Mouse (Mus musculus) megakaryocyte-erythroid progenitor cell, adult 5-6 weeks (primary cell): ENCODE measurements at regions not wholly inside any gene's neighbourhood (a gene's known extent, or its start where the extent isn't known, plus 50 kb on each side); places are given as distances from the start of the nearest gene placed in this dataset.

Source experiments
- ATAC-seq: replicated peaks from 2 replicates; pipeline ENCODE4 v1.8.0; 2016; ENCODE audit warnings: mild to moderate bottlenecking, inconsistent platforms; ENCODE audit not compliant: severe bottlenecking, poor library complexity, low FRiP score, low TSS enrichment

DNA sequence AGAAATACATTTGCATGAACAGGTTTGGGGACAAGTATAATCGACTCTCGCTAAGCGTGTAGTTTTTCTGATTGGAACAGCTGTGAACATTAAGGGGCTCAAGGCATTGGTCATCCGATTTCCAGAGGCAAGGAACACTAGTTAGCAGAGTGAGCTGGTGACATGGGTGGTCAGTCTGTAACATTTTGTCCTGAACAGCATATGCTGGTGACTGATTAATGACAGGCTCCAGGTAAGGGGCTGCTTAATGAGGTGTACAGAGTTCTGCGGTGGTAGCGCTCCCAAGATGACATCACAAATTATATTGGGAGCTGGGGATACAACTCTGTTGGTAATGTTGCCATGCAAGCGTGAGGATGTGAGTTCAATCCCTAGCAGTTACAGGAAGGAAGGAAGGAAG lies 266.3 kb upstream of the Castor2 start:
- ATAC-seq = no peak

DNA sequence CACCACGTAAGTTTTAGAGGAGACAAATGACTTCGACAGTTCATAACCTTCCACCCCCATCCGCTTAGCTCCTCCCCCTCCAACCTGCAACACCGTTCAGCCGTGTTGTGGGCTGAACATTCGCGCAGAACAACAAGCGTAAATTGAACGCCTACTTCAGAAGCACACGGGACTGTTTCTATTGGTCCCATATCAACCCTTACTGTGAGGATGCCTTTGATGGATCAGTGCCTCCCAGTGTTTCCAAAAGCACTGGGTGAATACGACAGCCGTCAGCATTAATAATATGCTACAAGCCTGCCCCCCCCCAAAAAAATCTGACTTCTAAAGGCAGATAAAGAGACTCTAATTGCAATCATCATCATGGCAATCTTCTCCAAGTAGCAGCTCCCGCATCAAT lies 271.3 kb upstream of the Castor2 start:
- no peak for ATAC-seq

DNA sequence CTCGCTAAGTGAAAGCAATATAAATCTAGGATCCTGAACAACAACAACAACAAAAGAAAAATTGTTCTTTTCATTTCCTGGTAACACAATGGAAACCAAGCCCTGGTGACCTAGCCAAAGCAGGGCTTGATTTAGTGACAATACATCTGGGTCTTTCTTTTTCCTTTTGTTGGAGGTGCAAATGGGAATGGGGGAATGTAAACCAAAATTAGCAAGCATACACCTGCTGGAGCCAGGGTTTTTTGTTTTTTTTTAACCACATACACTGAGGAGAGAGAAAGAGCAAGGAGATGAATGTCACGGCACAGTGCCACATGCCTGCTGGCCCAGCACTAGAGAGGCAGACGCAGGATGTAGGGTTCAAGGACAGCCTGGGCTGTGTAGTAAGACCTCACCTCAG lies 275.6 kb upstream of the Castor2 start:
- ATAC-seq = no peak

DNA sequence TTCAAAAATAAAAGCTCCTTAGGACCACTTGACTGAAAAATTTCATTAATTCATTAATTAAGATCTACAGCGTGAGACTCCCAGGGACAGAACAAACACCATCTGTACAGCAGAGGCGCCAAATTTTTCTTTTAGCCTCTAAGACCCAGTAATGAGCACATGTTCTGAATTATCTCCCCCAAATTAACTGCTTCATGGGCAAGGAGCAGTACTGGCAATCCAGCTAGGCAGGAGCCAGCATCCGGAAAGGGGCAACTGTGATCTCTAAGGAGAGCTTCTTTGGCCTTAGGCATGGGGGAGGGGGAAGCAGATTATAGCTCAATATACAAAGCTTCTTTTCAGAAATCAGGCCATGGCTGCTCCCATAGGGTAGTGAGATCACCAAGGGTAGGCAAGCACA lies 278.2 kb upstream of the Castor2 start:
- ATAC-seq = no peak

DNA sequence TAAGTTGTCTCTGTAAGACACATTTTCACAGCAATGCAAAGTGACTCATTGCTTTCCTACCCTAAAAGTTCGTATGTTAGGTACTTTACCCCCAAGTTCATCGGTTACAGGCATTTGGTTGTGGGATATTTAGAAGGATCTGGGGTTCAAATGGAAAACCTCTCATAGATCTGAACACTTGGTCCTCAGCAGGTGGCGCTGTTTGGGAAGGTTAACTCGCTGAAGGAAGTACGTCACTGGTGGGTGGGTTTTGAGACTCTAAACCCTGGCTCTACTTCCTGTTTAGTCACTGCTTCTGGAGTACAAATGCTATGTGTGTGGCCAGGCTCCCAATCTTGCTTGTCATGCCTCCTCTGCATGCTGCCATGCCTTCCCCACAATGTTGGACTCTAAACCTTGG lies 284.0 kb upstream of the Castor2 start:
- no peak for ATAC-seq

DNA sequence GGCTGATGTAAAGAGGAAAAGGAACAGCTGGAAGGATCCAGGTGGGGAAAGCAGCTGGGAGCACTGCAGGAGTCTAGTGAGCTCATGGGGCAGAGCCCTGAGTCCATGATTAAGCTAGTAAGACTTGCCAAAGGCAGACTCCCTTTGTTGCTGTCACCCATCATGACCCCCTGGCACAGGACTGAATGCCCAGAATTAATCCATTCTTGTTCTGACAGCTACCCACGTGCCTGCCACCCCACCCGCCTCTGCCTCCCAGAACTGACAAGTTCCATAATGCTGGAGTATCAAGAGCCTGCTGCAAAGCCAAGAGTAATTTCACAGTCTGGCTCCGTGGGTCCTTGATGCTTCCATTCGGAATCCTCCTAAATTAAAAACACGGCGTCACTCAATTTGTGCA lies 285.1 kb upstream of the Castor2 start:
- ATAC-seq = no peak

DNA sequence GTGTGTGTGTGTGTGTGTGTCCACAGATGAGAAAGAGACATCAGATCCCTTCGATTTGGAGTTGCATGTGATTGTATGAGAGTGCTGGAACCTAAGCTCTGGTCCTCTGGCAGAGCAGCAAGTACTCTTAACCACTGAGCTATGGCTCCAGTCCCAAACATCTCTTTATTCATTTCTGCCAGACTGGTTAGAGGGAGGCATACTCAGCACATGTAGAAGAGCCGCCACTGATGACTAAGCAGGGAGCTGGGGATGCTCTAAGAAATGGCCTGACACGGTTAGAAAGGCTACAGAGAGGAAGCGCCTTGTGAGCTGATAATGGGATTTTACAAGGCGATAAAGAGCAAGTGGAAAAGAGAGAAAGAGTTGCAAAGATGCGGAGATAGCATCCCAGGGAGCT lies 287.3 kb upstream of the Castor2 start:
- ATAC-seq = no peak

DNA sequence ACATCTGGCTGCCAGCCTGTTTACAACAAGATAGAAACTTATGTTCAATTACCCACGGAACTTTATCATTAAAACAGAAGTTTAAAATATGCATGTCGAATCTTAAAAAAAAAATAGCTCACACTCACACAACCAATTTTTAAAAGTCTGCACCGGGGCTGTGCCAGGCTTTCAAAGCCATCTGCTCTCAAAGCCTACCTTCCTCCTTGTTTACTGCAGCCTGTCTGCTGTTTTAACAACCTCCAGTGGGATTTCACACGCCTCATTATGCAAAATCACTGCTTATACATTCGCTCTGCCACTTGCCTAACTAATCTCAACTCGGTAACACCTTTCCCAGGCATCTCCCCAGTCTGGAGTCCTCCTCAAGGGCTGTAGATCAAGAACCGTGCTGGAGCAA lies 292.6 kb upstream of the Castor2 start:
- ATAC-seq = no peak

DNA sequence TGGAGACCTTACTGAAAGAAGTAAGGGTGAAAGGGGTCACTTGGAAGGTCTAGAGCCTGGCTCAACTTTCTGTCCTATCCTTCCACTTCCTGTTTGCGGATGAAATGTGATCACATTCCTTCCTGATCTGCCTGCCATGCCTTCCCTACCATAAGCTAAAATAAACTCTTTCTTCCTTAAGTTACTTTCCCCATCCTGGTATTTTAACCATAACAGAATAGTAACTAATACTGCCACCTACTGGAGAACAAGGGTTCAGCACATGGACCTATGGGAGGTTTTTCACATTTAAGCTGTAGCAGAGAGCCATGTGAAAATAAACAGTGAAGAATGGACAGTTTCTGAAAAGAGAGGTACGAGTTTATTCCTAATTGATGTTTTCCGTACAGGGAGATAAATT lies 297.5 kb upstream of the Castor2 start:
- ATAC-seq = 0 out of 2 replicates have a peak, but pooled peaks have one; percentile 71

DNA sequence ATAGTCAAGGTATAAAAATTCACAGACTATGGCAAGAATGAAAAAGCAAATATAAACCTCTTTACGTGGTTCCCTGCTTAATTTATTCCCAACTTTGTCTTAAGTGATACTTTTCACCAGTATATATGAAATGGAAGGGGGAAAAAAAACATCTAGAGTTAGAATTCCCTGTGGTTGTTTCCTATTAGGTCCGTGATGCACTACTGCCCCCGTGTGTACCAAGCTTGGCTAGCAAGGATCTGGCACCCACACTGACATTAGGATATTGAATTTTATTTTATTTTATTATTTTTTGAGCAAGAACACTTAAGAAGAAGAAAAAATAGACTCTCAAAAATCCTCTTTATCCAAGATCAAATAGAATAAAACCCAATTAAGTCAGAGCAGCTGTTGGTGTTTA lies 303.9 kb upstream of the Castor2 start:
- no peak for ATAC-seq

DNA sequence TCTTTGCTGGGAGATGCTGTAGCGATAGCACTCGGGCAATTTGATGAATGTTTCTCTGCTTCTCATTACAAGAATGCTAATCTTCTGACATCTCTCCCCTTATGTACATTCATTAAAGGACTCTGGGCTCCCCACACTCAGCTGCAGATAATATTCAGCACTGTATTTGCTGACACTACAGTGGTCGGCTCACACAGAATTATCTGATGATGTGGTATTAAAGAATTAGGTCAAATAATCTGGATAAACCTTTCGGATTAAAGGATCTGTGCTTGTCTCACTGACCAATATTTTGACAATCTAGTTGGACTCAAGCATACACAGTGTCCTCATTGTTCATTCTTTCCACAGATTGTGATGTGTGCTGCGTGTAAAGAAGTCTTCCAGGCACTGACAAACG lies 308.8 kb upstream of the Castor2 start:
- ATAC-seq = no peak

DNA sequence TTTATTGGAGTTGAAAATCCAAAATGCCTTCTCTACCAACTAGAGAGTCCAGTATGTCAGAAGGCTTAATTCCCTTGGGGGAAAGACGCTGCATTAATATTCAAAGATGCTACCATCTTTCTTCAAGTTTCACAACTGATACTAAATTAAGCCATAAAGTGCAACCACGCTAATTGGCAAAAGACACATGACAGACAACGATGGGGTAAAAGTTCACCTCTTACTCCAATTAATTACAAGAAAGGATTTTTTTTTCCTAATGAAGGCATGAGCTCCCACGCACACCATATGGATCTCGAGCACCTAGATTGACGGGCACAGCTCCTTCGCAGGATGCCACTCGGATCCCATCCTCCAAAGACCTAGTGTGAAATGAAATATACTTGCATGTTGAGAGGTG lies 311.5 kb upstream of the Castor2 start:
- no peak for ATAC-seq

DNA sequence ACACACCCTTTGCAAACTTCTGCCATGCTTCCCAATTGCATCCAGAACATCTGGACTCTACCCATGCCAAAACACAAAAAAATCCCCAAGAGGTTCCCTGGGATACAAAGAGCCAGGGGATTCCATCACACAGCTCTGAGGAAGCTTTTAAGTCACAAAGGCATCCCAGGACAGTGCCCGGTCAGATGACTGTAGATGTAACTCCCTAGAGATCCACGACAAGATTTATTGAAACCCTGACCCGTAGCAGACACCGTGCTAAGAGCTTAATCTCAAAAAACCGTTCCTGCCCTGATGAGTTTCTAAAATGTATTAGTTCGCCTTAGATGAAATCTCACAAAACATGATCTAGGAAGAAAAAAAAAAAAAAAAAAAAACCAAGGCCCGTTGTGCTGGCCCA lies 312.0 kb upstream of the Castor2 start:
- ATAC-seq = no peak

DNA sequence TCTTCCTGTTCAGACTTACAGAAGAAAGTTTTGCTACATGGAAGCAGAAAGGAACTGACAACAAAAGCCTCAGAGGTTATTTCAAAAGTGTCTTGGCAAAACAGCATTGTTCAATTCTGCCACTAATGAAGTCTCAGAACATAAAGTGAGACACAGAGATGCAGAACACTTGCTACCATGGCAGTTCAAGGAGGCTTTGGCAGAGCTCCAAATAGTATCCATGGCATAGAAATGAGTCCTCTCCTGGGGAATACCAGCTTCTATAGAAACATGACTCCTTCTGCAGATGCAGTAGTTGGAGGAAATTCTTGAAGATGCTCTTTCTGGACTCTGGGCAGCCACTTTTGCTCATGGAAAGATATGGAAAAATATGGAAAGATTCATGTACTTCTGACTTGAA lies 322.9 kb upstream of the Castor2 start:
- ATAC-seq = no peak

DNA sequence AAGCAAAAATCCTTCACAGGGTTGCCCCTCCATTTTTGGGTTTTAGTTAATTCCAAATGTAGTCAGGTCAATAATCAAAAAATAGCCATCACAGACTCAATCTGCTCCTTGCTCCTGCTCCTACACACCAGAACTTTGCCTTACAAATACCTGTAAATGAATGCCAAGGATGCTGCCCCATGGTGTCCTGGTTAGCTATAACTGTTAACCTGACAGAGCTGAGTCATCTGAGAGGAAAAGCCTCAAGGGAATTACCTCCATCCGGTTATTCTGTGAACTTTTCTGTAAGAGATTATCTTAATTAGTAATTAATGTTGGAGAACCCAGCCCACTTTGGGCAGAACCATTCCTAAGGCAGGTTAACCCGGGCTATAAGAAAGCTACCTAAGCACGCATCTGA lies 325.4 kb upstream of the Castor2 start:
- ATAC-seq = no peak

DNA sequence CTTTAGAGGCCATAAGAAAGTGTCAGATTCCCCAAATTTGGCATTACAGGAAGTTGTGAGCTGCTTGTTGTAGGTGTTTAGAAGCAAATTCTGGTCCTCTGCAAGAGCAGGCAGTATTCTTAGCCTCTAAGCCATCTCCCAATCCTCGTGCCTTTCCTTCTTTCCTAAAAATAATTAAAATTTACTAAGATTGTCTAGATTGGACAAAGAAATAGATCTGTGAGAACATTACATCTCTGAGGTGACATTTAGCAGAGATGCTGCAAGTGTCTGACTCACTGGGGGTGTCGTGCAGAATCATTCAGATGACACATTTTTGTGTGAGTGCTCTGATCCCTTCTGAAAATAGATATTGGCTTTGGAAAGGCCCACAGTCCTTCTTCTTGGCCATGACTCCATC lies 330.7 kb upstream of the Castor2 start:
- ATAC-seq = no peak

DNA sequence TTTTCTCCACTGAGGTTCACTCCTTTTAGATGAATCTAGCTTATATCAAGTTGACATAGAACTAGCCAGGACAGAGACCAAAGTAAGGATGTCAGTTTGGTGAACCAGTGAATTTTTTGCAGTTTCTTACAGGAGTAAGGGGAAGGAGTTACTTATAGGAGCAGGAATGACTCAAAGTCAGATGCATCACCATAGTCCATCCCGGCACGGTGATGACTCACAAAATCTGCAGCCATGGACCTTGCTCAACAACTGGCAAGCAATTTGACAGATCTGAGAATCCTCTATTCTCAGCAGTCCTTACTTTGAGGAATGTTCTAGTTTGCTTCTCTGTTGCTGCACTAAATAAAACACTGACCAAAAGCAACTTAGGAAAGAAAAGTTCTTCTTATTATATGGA lies 341.7 kb upstream of the Castor2 start:
- no peak for ATAC-seq

DNA sequence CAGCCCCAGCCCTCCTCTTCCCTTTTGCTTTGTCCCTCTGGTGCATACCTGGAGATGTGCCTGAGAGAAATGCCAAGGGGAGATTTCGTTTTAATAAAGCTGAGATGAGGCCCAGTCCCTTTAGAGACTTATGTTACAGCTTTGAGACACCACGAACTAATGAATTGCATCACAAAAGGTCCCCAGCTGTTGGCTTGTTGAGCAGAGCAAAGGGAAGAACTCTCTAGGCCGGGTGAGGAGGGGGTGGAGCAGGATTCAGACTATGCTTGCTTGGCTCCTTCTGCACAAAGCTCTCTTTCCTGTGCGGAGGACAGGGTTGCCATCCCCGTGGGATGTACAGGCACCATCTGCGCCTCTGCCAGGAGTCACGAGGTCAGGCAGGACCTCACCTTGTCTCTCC lies 345.3 kb upstream of the Castor2 start:
- ATAC-seq = no peak

DNA sequence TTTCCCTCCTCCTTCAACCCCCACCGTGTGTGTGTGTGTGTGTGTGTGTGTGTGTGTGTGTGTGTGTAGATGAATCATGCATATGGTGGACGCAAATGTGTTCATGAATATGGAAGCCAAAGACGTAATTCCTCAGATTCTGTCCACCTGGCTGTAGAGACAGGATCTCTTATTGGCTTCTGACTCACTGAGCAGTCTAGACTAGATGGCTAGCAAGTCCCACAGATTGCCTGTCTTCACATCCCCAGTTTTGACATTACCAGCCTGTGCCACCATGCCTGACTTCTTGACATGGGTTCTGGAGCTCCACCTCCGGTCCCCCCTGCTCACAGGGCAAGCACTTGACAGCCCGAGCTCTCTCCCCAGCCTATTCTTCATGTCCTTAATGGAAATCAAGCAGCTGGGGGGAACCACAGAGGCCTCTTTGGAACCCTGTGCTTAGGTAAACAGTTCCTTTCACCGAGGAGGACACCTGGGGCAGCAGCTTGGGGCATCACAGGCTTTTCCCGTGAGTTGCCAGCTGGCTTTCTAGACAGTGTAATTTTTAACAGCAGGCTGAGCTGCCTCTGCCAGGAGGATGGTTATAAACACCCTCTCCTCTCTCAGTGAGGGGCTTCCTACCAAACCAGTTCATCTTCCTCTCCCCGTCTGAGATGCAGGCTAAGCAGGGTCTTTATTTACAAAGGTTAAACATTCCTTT lies 345.9 kb upstream of the Castor2 start:
- no peak for ATAC-seq

DNA sequence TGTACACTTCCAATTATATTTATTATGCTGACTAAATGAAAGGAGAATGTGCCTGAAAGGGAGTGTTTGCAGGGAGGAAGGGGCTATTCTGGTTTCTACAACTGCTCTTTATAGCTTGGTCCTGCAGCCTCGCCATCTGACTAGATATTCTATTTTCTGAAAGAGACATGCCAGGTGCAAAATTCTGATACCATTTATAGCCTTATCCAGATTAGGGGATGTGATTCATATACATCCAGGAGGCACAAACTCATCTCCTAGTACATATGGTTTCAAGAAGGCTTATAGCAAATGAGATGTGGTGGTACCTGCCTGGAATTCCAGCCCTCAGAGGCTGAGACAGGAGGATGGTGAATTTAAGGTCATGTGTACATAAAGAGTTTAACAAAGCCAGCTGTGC lies 352.6 kb upstream of the Castor2 start:
- ATAC-seq = no peak

DNA sequence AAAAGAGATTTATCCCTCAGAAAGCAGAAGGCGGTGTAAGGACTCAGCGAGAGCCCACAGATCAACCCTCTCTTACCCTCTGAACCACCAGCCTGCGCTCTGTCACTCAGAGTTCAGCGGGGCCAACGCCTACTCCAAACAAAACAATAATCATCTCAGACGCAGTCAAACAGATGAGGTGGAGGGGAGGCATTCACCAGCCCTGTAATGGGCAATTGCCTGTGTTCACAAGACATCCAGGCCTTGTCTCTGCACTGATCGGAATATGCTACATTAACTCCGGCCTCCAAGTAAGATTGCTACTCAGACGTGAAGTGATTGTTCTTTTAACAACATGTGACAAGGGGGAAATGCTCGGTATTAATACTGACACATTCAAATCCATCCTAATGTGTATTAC lies 353.1 kb upstream of the Castor2 start:
- no peak for ATAC-seq

DNA sequence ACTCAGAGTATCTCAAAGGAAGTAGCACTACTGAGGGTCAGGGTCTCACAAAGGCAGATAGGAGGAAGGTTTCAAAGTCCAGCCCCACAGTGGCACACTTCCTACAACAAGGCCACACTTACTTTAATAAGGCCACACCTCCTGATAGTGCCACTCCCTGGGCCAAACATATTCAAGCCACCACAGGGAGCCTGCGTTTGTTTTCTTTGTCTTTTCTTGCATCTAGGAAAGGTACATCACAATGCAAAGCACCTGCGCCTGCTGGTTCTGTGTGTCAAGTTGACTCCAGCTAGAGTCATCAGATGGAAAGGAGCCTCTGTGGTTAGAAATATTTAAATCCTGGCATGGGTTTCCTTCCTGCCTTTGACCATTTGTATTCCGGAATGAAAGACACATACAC lies 355.4 kb upstream of the Castor2 start:
- ATAC-seq = no peak
